Mouse (Mus musculus) thymus, adult 2 months (tissue): ENCODE results near the gene Slc44a3. TPM values are rescaled to one million over a fixed set of nuclear protein-coding genes. Genes with fewer than 3 reads are reported as not detected.

ENCODE experiments used
- DNase-seq: peaks from one replicate; pipeline ENCODE4 v3.0.0; 2021
- H3K27ac ChIP-seq: fragments of 200-500 bp; 2 replicates; pipeline ENCODE4 v1.5.1; 2012; ENCODE audit warnings: low read length, control low read depth; ENCODE audit not compliant: control insufficient read depth, insufficient read depth
- H3K27me3 ChIP-seq: fragments of 200-500 bp; 2 replicates; pipeline ENCODE4 v1.6.1; 2012; ENCODE audit warnings: mild to moderate bottlenecking, low read length, moderate library complexity, mixed read lengths; ENCODE audit not compliant: control insufficient read depth, insufficient read depth
- H3K36me3 ChIP-seq: fragments of 200-500 bp; 2 replicates; pipeline ENCODE4 v1.6.1; 2012; ENCODE audit warnings: mild to moderate bottlenecking, low read length, moderate library complexity; ENCODE audit not compliant: control insufficient read depth, insufficient read depth
- H3K4me1 ChIP-seq: fragments of 200-500 bp; replicated peaks from 2 replicates; pipeline ENCODE4 v1.6.1; 2012; ENCODE audit warnings: low read length; ENCODE audit not compliant: control insufficient read depth, insufficient read depth
- H3K4me3 ChIP-seq: fragments of 200-500 bp; 2 replicates; pipeline ENCODE4 v1.5.1; 2012; ENCODE audit warnings: mild to moderate bottlenecking, low read length, control low read depth, moderate library complexity; ENCODE audit not compliant: control insufficient read depth, insufficient read depth
- CTCF ChIP-seq: fragments of 200-500 bp; IDR thresholded peaks from 2 replicates; pipeline ENCODE4 v1.5.1; 2012; ENCODE audit warnings: mild to moderate bottlenecking, control low read depth, low read length, moderate library complexity, borderline replicate concordance; ENCODE audit not compliant: control insufficient read depth, poor library complexity, insufficient read depth; ENCODE audit errors: extremely low read depth
- POLR2A ChIP-seq: fragments of 200-500 bp; IDR thresholded peaks from 2 replicates; pipeline ENCODE4 v1.6.1; 2012; ENCODE audit warnings: mild to moderate bottlenecking, low read length, control low read depth, moderate library complexity; ENCODE audit not compliant: control insufficient read depth, poor library complexity, insufficient read depth; ENCODE audit errors: extremely low read depth
- WGBS: fragments of 180-500 bp; shearing (Covaris S2); methylation state at CpG from one replicate; pipeline ENCODE4 v1.1.7; 2018; 5-methylcytosine and 5-hydroxymethylcytosine counted together
- polyA plus RNA-seq: library from polyadenylated mRNA; depleted of rRNA; stranded (reverse); fragments of >200 nt; gene quantifications from 2 replicates; pipeline ENCODE4 v1.2.3, GENCODE M21; 2012

Slc44a3 gene
- polyA plus RNA-seq, 1 experiment: 0.82 TPM

GRCm38 (mm10) chr3:121492026-121492425 is 40.2 kb downstream of the Slc44a3 start:
- H3K4me1 ChIP-seq: peaks cover 3% of the 10 kb centered on the region
- H3K4me3 ChIP-seq: no peak overlapping the region
- 91% methylated on average over 5 of the region's 5 CpGs for WGBS

GRCm38 (mm10) chr3:121490941-121491340 is 41.3 kb downstream of the Slc44a3 start:
- H3K27me3 ChIP-seq: no peaks in the 10 kb centered on the region
- H3K27ac ChIP-seq: no peak overlapping the region
- H3K4me1 ChIP-seq: peaks cover 3% of the 10 kb centered on the region
- no peaks in the 10 kb centered on the region for H3K36me3 ChIP-seq
- no peak for DNase-seq
- no peak overlapping the region for H3K4me3 ChIP-seq
- 68% methylated on average over 5 of the region's 5 CpGs for WGBS
- TF ChIP-seq POLR2A (no peak), CTCF (no peak)

More at GRCm38 (mm10) chr3:121492026-121492425, 40.2 kb downstream of the Slc44a3 start:
- no peak for DNase-seq
- Histone ChIP-seq H3K27ac (no peak overlapping the region), H3K36me3 (no peaks in the 10 kb centered on the region), H3K27me3 (no peaks in the 10 kb centered on the region)
- TF ChIP-seq POLR2A: no peak
- TF ChIP-seq CTCF: no peak

- WGBS: 94% methylated on average over 12 of the region's 12 CpGs
- Histone ChIP-seq H3K36me3 (no peaks in the 10 kb centered on the region), H3K27me3 (no peaks in the 10 kb centered on the region), H3K4me1 (peaks cover 3% of the 10 kb centered on the region), H3K4me3 (no peak overlapping the region), H3K27ac (no peak overlapping the region)
- no peak for DNase-seq
- TF ChIP-seq POLR2A: no peak
- no peak for TF ChIP-seq CTCF
These were observed 42.6 kb downstream of the Slc44a3 start for GRCm38 (mm10) chr3:121489462-121490118.

DNA sequence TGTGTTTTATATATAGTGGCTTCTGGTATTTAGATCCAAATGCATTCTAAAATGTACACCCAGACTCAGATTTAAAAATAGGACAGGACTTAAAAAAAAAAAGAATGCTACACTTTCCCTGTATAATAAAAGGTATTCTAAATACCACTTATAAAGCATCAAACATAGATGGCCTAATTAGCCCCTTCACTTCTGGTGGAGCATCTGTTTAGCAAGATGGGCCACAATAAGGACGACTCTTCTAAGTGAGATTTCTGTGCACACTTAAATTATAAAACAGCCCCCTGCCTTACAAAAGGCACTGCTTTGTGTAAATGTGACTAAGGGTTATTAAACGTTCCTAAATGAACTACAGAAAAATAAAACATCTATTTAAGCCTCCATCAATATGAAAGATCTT is 47.0 kb downstream of the Slc44a3 start:
- Histone ChIP-seq H3K27me3 (no peaks in the 10 kb centered on the region), H3K4me1 (peaks cover 5% of the 10 kb centered on the region), H3K36me3 (no peaks in the 10 kb centered on the region), H3K4me3 (no peak overlapping the region), H3K27ac (no peak overlapping the region)
- no peak for DNase-seq
- 91% methylated on average over 2 of the region's 2 CpGs for WGBS
- no peak for TF ChIP-seq POLR2A
- no peak for TF ChIP-seq CTCF

- Histone ChIP-seq H3K4me1 (peaks cover 9% of the 10 kb centered on the region), H3K36me3 (no peaks in the 10 kb centered on the region), H3K27ac (no peak overlapping the region), H3K27me3 (no peaks in the 10 kb centered on the region), H3K4me3 (no peak overlapping the region)
- WGBS: 78% methylated on average over 25 of the region's 25 CpGs
- TF ChIP-seq CTCF: no peak
- TF ChIP-seq POLR2A: no peak
- no peak for DNase-seq
These were observed 48.7 kb downstream of the Slc44a3 start for GRCm38 (mm10) chr3:121483266-121484161.

- H3K4me1 ChIP-seq: peaks cover 14% of the 10 kb centered on the region
- H3K27ac ChIP-seq: no peak overlapping the region
- WGBS: 73% methylated on average over 6 of the region's 6 CpGs
- TF ChIP-seq POLR2A (no peak), CTCF (no peak)
- no peaks in the 10 kb centered on the region for H3K36me3 ChIP-seq
- no peaks in the 10 kb centered on the region for H3K27me3 ChIP-seq
- no peak overlapping the region for H3K4me3 ChIP-seq
- no peak for DNase-seq
These were observed 50.6 kb downstream of the Slc44a3 start for GRCm38 (mm10) chr3:121481564-121481963.

GRCm38 (mm10) chr3:121480961-121481436 is 51.2 kb downstream of the Slc44a3 start:
- no peak for DNase-seq
- Histone ChIP-seq H3K27ac (no peak overlapping the region), H3K27me3 (no peaks in the 10 kb centered on the region), H3K4me3 (no peak overlapping the region), H3K36me3 (no peaks in the 10 kb centered on the region), H3K4me1 (peaks cover 18% of the 10 kb centered on the region)
- no peak for TF ChIP-seq CTCF
- TF ChIP-seq POLR2A: no peak
- WGBS: 77% methylated on average over 8 of the region's 8 CpGs
